Mouse (Mus musculus) cerebellum, postnatal 25 days (tissue): ENCODE measurements around the gene Dnmbp.

Experiments
- DNase-seq, 2 experiments: peaks; one replicate each; pipeline ENCODE4 v3.0.0; 2021; ENCODE audit warnings: mixed read lengths in 2 of 2

The Dnmbp gene

GRCm38 (mm10) chr19:43874351-43874750, 65.6 kb downstream of the Dnmbp start:
- DNase-seq = no peak

DNA sequence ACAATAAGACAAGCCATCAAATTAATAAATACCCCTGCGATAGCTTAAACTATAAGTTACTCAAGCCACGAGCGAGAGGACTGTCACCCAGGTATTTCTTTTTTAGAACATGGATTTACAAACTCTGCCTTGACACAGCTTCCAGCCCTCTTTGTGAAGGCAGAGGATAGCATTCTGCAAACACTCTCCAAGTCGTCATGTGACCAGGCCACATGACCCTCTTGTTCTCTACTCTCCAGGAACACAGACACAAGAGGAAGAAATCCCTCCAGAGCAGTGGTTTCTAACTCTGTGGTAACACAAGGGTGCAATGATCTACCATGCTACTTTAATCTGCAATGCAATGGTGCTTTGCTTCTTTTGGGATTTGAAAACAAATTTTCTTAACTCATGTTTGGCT, 69.6 kb downstream of the Dnmbp start:
- no peak for DNase-seq

- DNase-seq = no peak
Measured at GRCm38 (mm10) chr19:43857347-43857746, 82.6 kb downstream of the Dnmbp start.

- DNase-seq = peak in 1 of 2 experiments; percentile 26
Measured at GRCm38 (mm10) chr19:43852837-43853545, 87.0 kb downstream of the Dnmbp start.

GRCm38 (mm10) chr19:43851996-43852630, 87.9 kb downstream of the Dnmbp start:
- peak; percentile 58 to 64 for DNase-seq

- no peak for DNase-seq
Measured at GRCm38 (mm10) chr19:43850026-43850425, 90.0 kb downstream of the Dnmbp start.

DNA sequence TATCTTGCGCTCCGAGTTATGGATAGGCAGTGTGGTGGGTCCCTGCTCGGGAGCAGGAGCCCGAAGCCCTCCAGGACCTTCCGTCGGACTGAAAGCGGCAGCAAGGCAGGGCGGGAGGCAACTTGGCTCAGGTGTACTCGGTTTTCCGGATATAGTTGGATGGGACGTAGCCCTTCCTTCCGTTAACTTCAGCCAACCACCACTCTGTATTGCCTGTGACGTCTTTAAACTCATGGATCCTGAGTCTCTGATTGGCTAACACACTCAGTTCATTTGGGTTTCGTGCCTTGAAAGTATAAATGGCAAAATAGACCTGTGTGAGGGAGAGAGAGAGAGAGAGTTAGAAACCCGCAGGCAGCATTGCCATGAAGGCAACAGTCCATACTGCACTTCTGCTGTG, 92.0 kb downstream of the Dnmbp start:
- DNase-seq = no peak

DNA sequence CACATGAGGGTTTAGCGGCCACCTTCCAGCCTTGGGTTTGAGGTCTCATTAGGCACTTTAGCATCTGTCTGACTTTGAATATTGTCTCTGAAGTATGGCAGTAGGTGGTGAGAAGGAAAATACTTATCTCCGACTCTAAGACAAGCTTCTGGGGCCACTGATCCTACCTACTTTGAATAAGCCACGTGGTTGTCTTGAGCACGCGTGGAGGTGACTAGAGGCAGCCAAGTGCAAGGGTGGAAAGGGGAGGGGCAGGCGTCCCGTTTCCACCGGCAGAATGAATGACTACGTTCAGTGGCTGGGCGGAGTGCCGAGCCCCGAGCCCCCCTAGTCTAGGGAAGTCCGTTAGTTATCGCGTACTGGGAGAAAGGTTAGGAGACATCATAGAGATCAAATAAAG, 92.9 kb downstream of the Dnmbp start:
- DNase-seq = no peak

- DNase-seq = no peak
Measured at GRCm38 (mm10) chr19:43845331-43845908, 94.6 kb downstream of the Dnmbp start.

DNA sequence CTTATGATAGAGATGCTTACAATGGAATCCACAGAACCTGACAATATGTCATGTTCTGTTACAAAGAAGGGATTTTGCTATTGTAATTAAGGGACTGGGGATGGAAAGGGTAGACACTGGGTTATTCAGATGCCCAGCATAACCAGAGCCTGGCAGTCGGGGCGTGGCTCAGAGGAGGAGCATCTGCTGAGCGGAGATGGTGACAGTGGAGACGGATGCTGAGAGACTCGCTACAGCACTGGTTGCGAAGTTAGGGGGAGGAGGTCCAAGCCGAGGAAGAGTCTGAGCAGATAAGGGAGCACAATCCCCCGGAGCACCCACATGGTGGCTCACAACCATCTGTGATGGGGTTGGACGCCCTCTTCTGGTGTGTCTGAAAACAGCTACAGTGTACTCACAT, 96.8 kb downstream of the Dnmbp start:
- no peak for DNase-seq

DNA sequence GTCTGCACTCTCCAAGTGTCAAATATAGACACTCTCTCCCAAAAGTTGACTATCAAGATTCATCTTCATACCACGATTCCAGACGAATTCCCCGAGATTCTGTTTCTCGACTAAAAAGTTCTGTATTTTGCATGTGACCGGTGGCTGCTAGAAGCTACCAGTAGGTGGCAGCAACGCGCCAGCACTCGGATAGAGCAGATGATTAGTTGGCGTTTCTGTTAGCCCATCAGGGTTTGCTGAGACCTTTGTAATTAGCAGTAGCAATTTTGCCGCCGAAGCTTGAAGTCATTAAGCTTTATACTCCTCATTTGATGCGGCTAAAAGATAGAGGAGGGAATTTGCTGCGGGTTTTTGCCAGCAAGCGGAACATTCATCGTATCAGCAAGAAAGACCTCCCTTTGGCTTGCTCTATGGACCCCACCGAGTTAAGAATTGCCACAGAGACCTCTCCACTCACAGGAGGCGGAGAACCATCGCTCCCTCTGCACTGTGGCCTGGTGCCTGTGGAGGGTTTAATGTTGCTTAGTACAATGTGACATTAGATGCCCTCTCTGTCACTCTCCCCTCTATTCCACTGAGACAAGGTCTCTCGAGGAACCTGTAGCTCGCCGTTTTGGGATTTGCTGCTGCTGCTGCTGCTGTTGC, 107.4 kb downstream of the Dnmbp start:
- peak; percentile 80 to 86 for DNase-seq

DNA sequence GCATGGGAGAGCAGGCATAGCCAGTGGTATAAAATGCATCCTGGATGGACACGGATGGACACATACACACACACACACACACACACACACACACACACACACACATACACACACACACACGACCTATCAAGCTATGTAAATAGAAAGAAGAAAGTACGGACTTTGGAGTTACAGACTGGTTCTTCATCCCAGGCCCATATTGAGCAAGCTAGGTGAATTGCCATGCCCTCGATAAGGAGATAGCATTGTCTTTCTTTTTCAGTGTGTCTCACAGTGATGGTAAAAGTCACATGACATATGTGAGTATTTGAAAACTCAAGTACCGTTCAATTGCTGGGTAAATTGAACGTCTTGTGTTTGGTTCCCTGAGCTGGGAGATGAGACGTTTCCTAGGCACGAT, 113.1 kb downstream of the Dnmbp start:
- DNase-seq = no peak

DNA sequence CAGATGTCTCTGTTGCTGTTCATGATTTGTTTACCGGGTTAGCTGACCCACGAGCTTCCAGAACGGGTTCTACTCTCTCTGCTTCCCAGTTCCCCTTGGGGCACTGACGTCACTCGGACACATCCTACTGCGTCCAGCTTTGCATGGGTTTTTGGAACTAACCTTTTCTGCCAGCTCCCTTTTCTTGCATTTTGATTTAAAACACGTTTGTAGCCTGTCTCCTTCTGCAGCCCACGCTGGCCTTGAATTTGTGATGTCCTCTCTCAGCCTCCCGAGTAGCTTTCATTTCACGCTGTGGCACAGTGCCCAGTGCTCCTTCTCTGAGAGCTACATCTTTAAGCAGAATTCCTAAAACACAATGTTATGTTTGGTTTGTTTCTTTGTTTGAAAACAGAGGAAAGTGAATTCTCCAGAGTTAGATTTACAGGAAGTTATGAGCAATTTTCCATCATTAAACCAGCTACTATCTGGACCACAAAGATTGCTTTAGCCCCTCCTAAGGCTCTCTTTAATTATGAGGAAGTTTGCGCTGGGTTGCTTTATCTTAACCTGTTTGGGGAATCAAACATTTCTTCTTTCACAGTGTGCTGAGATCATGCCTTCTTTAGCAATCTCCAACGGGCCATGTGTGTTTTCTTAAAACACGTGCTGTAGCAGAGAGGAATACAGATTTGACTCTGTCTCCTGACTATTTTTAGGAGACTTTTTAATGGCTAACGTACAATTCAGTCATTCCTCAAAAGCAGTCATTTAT, 124.2 kb downstream of the Dnmbp start:
- DNase-seq = peak in 1 of 2 experiments; percentile 7

DNA sequence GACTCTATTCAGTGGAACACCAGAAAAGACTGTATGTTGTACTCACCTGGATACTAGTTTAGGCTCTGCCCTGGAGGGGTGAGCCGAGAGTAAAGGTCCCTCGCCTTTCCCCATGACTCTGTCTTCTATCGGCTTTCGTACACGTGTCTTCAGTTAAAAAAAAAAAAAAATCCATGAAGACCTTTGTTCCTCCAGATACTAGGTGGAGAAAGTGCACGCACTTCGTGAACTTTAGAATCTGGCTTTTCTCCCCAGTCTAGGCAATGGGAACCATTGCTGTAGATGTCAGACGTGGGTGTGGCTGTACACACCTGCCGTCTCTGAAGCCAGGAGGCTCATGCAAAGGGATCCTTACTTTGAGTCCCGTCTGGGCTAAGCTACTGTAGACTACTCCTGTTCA, 126.7 kb downstream of the Dnmbp start:
- DNase-seq = no peak

- no peak for DNase-seq
Measured at GRCm38 (mm10) chr19:43811419-43811818, 128.6 kb downstream of the Dnmbp start.

- DNase-seq = no peak
Measured at GRCm38 (mm10) chr19:43809331-43809730, 130.7 kb downstream of the Dnmbp start.

GRCm38 (mm10) chr19:43803866-43804265, 136.1 kb downstream of the Dnmbp start:
- no peak for DNase-seq

GRCm38 (mm10) chr19:43801427-43802051, 138.5 kb downstream of the Dnmbp start:
- no peak for DNase-seq

GRCm38 (mm10) chr19:43797216-43797615, 142.8 kb downstream of the Dnmbp start:
- DNase-seq = no peak
